Mouse (Mus musculus) kidney, adult 2 months (tissue): Measurements from ENCODE around the gene Dnajc11.

Experiments used
- CTCF ChIP-seq: fragments of 200-500 bp; conservative IDR thresholded peaks from 2 replicates; pipeline ENCODE4 v1.5.1; 2011; ENCODE audit warnings: low read depth, mild to moderate bottlenecking, control low read depth, low read length, moderate library complexity, mixed read lengths; ENCODE audit not compliant: insufficient read depth, insufficient read length
- POLR2A ChIP-seq: fragments of 200-500 bp; IDR thresholded peaks from one replicate; pipeline ENCODE4 v1.6.1; 2011; ENCODE audit warnings: low read depth, low read length, control low read depth

DNA sequence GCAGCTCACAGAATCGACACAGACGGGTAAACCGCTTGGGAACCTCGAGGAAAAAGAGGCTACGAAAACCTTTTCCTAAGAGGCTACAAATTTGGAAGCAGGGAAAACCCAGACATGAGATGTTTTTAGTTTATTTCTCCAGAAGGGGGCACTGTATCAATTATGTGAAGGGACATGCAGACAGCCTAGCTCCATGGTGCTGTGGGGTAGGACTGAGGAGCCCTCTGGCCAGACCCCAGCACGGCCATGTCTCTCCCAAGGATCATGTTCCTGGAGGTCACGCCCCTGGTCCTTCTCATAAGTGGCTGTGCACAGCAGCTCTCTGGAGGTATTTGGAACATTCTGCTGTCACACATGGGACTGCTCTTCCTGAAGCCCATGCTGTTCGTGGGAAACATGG lies 47.2 kb downstream of the Dnajc11 start:
- peak; percentile 23; the same call in 1 of the 2 replicates for TF ChIP-seq CTCF
- no peak for TF ChIP-seq POLR2A
